Mouse (Mus musculus) liver (tissue): ENCODE results near the gene Tmed4.
"Not testable (repeated sequence)": the region's sequence is repeated elsewhere in the genome, so short reads cannot be mapped to it uniquely, and the experiment has no call there.

Source experiments
- DNase-seq: peaks from one replicate; pipeline ENCODE4 v3.0.0-alpha.2; 2020; ENCODE audit warnings: mixed read lengths

Tmed4 gene

GRCm38 (mm10) chr11:6267320-6268254, 7.1 kb downstream of the Tmed4 start, which contains the start of gene Ddx56:
Gene Ddx56, minus strand, starts transcription at chr11:6267772.
- peak; percentile 91 for DNase-seq

GRCm38 (mm10) chr11:6266621-6267020, 8.0 kb downstream of the Tmed4 start:
- no peak for DNase-seq

GRCm38 (mm10) chr11:6261434-6262082, 13.1 kb downstream of the Tmed4 start:
- DNase-seq, result peak; percentile 79

- no peak for DNase-seq
These were observed 15.3 kb downstream of the Tmed4 start for GRCm38 (mm10) chr11:6259413-6259812.

GRCm38 (mm10) chr11:6256490-6257072, 18.1 kb downstream of the Tmed4 start:
- no peak for DNase-seq

- DNase-seq, result not testable (repeated sequence)
These were observed 20.1 kb downstream of the Tmed4 start for GRCm38 (mm10) chr11:6254602-6255001.

GRCm38 (mm10) chr11:6252824-6253223, 21.8 kb downstream of the Tmed4 start:
- no peak for DNase-seq

- no peak for DNase-seq
These were observed 22.4 kb downstream of the Tmed4 start for GRCm38 (mm10) chr11:6252248-6252647.

GRCm38 (mm10) chr11:6244707-6245106, 30.0 kb downstream of the Tmed4 start:
- DNase-seq, result no peak

- DNase-seq, result no peak
These were observed 41.6 kb downstream of the Tmed4 start for GRCm38 (mm10) chr11:6233025-6233424.

- DNase-seq, result no peak
These were observed 44.7 kb downstream of the Tmed4 start, which contains the start of gene Npc1l1 for GRCm38 (mm10) chr11:6230012-6230411. Gene Npc1l1, minus strand, starts transcription at chr11:6230143.

- no peak for DNase-seq
These were observed 50.0 kb downstream of the Tmed4 start for GRCm38 (mm10) chr11:6224541-6225229.

- DNase-seq, result no peak
These were observed 52.5 kb downstream of the Tmed4 start for GRCm38 (mm10) chr11:6222187-6222586.
